Mouse (Mus musculus): ENCODE results near the gene Elane.

The Elane gene

GRCm38 (mm10) chr10:79925785-79926490 is 39.9 kb downstream of the Elane start:
- in situ Hi-C loops (cut with MboI; ENCODE audit: unreplicated experiment in 2 of 2), result no loop called here

GRCm38 (mm10) chr10:79926491-79927323 is 40.7 kb downstream of the Elane start, which contains the start of gene Arid3a:
Arid3a (plus strand) TSS chr10:79927043.
- in situ Hi-C loops (cut with MboI; ENCODE audit: unreplicated experiment in 2 of 2), result no loop called here

GRCm38 (mm10) chr10:79927324-79928029 is 41.4 kb downstream of the Elane start:
- in situ Hi-C loops (cut with MboI; ENCODE audit: unreplicated experiment in 2 of 2), result no loop called here

GRCm38 (mm10) chr10:79928030-79928694 is 42.1 kb downstream of the Elane start:
- in situ Hi-C loops (cut with MboI; ENCODE audit: unreplicated experiment in 2 of 2), result no loop called here

GRCm38 (mm10) chr10:79928907-79929701 is 43.1 kb downstream of the Elane start:
- in situ Hi-C loops (cut with MboI; ENCODE audit: unreplicated experiment in 2 of 2), result no loop called here

GRCm38 (mm10) chr10:79929967-79930825 is 44.1 kb downstream of the Elane start:
- in situ Hi-C loops (cut with MboI; ENCODE audit: unreplicated experiment in 2 of 2), result no loop called here

GRCm38 (mm10) chr10:79930826-79931186 is 44.8 kb downstream of the Elane start:
- in situ Hi-C loops (cut with MboI; ENCODE audit: unreplicated experiment in 2 of 2), result no loop called here

GRCm38 (mm10) chr10:79931797-79932196 is 45.8 kb downstream of the Elane start:
- in situ Hi-C loops (cut with MboI; ENCODE audit: unreplicated experiment in 2 of 2), result no loop called here

GRCm38 (mm10) chr10:79932736-79933135 is 46.7 kb downstream of the Elane start:
- in situ Hi-C loops (cut with MboI; ENCODE audit: unreplicated experiment in 2 of 2), result no loop called here

- in situ Hi-C loops (cut with MboI; ENCODE audit: unreplicated experiment in 2 of 2), result no loop called here
Measured at GRCm38 (mm10) chr10:79933145-79933679, 47.2 kb downstream of the Elane start.

- in situ Hi-C loops (cut with MboI; ENCODE audit: unreplicated experiment in 2 of 2), result no loop called here
Measured at GRCm38 (mm10) chr10:79933861-79934260, 47.8 kb downstream of the Elane start.

GRCm38 (mm10) chr10:79934272-79934721 is 48.2 kb downstream of the Elane start:
- in situ Hi-C loops (cut with MboI; ENCODE audit: unreplicated experiment in 2 of 2), result no loop called here

- in situ Hi-C loops (cut with MboI; ENCODE audit: unreplicated experiment in 2 of 2), result no loop called here
Measured at GRCm38 (mm10) chr10:79934794-79935569, 48.9 kb downstream of the Elane start.

GRCm38 (mm10) chr10:79936284-79936910 is 50.4 kb downstream of the Elane start:
- in situ Hi-C loops (cut with MboI; ENCODE audit: unreplicated experiment in 2 of 2), result no loop called here

GRCm38 (mm10) chr10:79936911-79937441 is 50.9 kb downstream of the Elane start:
- in situ Hi-C loops (cut with MboI; ENCODE audit: unreplicated experiment in 2 of 2), result no loop called here
